Mouse (Mus musculus): ENCODE measurements around the gene Ccdc116. TPM values are rescaled to one million over a fixed set of nuclear protein-coding genes. Genes with fewer than 3 reads are reported as not detected.

The Ccdc116 gene
- polyA plus RNA-seq, 1 experiment from 2014 or later, result 3.7 TPM

GRCm38 (mm10) chr16:17124119-17124870 is 22.7 kb downstream of the Ccdc116 start:
- H3K27ac ChIP-seq, result no peak overlapping the region
- H3K4me1 ChIP-seq, result peaks cover 20% of the 10 kb centered on the region
- no peaks in the 10 kb centered on the region for H3K27me3 ChIP-seq (replicated peaks)
- 2% methylated on average over 22 of the region's 22 CpGs for WGBS
- H3K4me2 ChIP-seq, result peak overlapping the region; percentile 71
- H3K9ac ChIP-seq, result peak overlapping the region; percentile 18
- ATAC-seq (replicated peaks), result peak; percentile 25; the same call in 1 of the 2 replicates
- peak overlapping the region; percentile 43 for H3K4me3 ChIP-seq
- H3K9me3 ChIP-seq, result no peaks in the 10 kb centered on the region
- no peaks in the 10 kb centered on the region for H3K36me3 ChIP-seq (replicated peaks)

GRCm38 (mm10) chr16:17121569-17121968 is 25.5 kb downstream of the Ccdc116 start:
- Histone ChIP-seq H3K9me3 (no peaks in the 10 kb centered on the region), H3K27me3 (replicated peaks) (no peaks in the 10 kb centered on the region), H3K4me2 (peak overlapping the region; percentile 20), H3K27ac (no peak overlapping the region), H3K9ac (no peak overlapping the region), H3K4me3 (peak overlapping the region; percentile 19), H3K4me1 (peaks cover 20% of the 10 kb centered on the region), H3K36me3 (replicated peaks) (no peaks in the 10 kb centered on the region)
- no peak for ATAC-seq (replicated peaks)
- WGBS, result 41% methylated on average over 14 of the region's 14 CpGs

DNA sequence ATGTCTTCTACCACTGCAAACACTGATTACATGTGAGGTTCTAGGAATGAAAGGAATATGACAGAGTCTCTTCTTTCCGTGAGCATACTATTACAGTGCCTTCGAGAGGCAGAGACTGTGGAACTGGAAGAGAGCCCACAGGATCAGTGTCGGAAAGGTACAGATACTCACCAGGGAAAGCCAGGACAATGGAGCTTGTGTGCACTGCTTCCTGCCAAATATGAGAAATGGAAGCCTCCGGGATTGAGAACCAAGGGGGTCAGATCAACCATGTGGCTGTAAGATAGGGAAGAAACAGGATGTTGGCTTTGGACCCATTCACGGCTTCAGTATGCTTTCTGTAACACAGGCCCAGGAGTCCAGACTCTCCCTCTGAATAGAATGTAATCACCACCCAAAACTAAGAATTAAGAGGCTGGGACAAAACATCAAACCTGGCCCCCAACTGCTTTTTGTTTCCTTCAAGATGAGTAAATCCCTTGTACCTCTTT is 29.7 kb downstream of the Ccdc116 start:
- WGBS, result 85% methylated on average over 5 of the region's 5 CpGs
- Histone ChIP-seq H3K36me3 (replicated peaks) (no peaks in the 10 kb centered on the region), H3K27ac (no peak overlapping the region), H3K9ac (no peak overlapping the region), H3K4me2 (no peak overlapping the region), H3K9me3 (no peaks in the 10 kb centered on the region), H3K4me1 (no peaks in the 10 kb centered on the region), H3K27me3 (replicated peaks) (no peaks in the 10 kb centered on the region), H3K4me3 (no peak overlapping the region)
- ATAC-seq (replicated peaks), result no peak

- peak within 1 kb of the TSS; percentile 74 for H3K4me2 ChIP-seq
- H3K9me3 ChIP-seq, result no peaks in the 10 kb centered on the region
- peak within 1 kb of the TSS; percentile 79 for H3K27ac ChIP-seq
- H3K36me3 ChIP-seq (replicated peaks), result 0 out of 2 replicates have a peak, but pooled peaks cover 9% of the 10 kb centered on the region
- H3K4me1 ChIP-seq, result peaks cover 12% of the 10 kb centered on the region
- peak within 1 kb of the TSS; percentile 95 for H3K4me3 ChIP-seq
- ATAC-seq (replicated peaks), result peak; percentile 83
- peak within 1 kb of the TSS; percentile 79 for H3K9ac ChIP-seq
- WGBS, result 10% methylated on average over 38 of the region's 38 CpGs
- H3K27me3 ChIP-seq (replicated peaks), result no peaks in the 10 kb centered on the region
Observed at GRCm38 (mm10) chr16:17110771-17111743, 36.0 kb downstream of the Ccdc116 start, which contains the start of gene Ppil2. TSS of gene Ppil2 (minus strand) at chr16:17111257.

GRCm38 (mm10) chr16:17104600-17104999 is 42.4 kb downstream of the Ccdc116 start:
- Histone ChIP-seq H3K9ac (no peak overlapping the region), H3K9me3 (no peaks in the 10 kb centered on the region), H3K27me3 (replicated peaks) (no peaks in the 10 kb centered on the region), H3K4me1 (peaks cover 6% of the 10 kb centered on the region), H3K4me2 (no peak overlapping the region), H3K27ac (no peak overlapping the region), H3K36me3 (replicated peaks) (peaks cover 17% of the 10 kb centered on the region; the same call in 1 of the 2 replicates), H3K4me3 (no peak overlapping the region)
- ATAC-seq (replicated peaks), result no peak
- 88% methylated on average over 4 of the region's 4 CpGs for WGBS

GRCm38 (mm10) chr16:17102630-17103220 is 44.3 kb downstream of the Ccdc116 start:
- Histone ChIP-seq H3K4me1 (peaks cover 3% of the 10 kb centered on the region; the same call in 1 of the 2 replicates), H3K9me3 (no peaks in the 10 kb centered on the region), H3K9ac (no peak overlapping the region), H3K36me3 (replicated peaks) (peaks cover 26% of the 10 kb centered on the region), H3K27me3 (replicated peaks) (no peaks in the 10 kb centered on the region), H3K4me2 (no peak overlapping the region), H3K27ac (no peak overlapping the region), H3K4me3 (no peak overlapping the region)
- ATAC-seq (replicated peaks), result no peak
- WGBS, result 65% methylated on average over 7 of the region's 7 CpGs

GRCm38 (mm10) chr16:17096938-17097337 is 50.1 kb downstream of the Ccdc116 start:
- H3K27me3 ChIP-seq (replicated peaks), result no peaks in the 10 kb centered on the region
- H3K4me3 ChIP-seq, result no peak overlapping the region
- no peaks in the 10 kb centered on the region for H3K4me1 ChIP-seq
- no peak overlapping the region for H3K4me2 ChIP-seq
- H3K9ac ChIP-seq, result no peak overlapping the region
- 97% methylated on average over 3 of the region's 3 CpGs for WGBS
- H3K36me3 ChIP-seq (replicated peaks), result peaks cover 39% of the 10 kb centered on the region
- ATAC-seq (replicated peaks), result no peak
- H3K27ac ChIP-seq, result no peak overlapping the region
- H3K9me3 ChIP-seq, result no peaks in the 10 kb centered on the region

MicroRNA genes within 50 kb of the gene (microRNA counts, 519-probe panel; counts per million panel counts)
- microRNA mmu-miR-130b, result 3,686 counts per million, percentile 84 among the panel's probes with 10 or more counts
- 2,981 counts per million, percentile 67 among the panel's probes with 10 or more counts for microRNA mmu-miR-301b

Small RNA genes lying within 50 kb of the gene (microRNA-seq; reads per million reads assigned to microRNA genes)
- gene Mir130b (6,299 reads per million, percentile 93 among the genes with 10 or more reads in this experiment), gene Mir301b (159 reads per million, percentile 59 among the genes with 10 or more reads in this experiment)

Other genes starting within 250 kb of the Ccdc116 start
- 180 and 182 TPM in 2 replicates for gene Mapk1, start 163.8 kb downstream of the Ccdc116 start, polyA plus RNA-seq (2015; fragmentation: Nextera tagmentation; extraction: Ambion mirVana)
- gene Ypel1, start 77.5 kb downstream of the Ccdc116 start, polyA plus RNA-seq (2015; fragmentation: Nextera tagmentation; extraction: Ambion mirVana), result 167 and 172 TPM in 2 replicates
- 146 and 156 TPM in 2 replicates for gene Ppil2, start 36.0 kb downstream of the Ccdc116 start, polyA plus RNA-seq (2015; fragmentation: Nextera tagmentation; extraction: Ambion mirVana)
- gene 2610318N02Rik, start 22.1 kb downstream of the Ccdc116 start, polyA plus RNA-seq (2015; fragmentation: Nextera tagmentation; extraction: Ambion mirVana), result 15.2 and 15.6 TPM in 2 replicates
- gene Sdf2l1, start 14.8 kb downstream of the Ccdc116 start, polyA plus RNA-seq (2015; fragmentation: Nextera tagmentation; extraction: Ambion mirVana), result 29.8 and 32.7 TPM in 2 replicates
- gene Ydjc, start 2.6 kb downstream of the Ccdc116 start, polyA plus RNA-seq (2015; fragmentation: Nextera tagmentation; extraction: Ambion mirVana), result 37.3 and 43.7 TPM in 2 replicates
- 262 and 275 TPM in 2 replicates for gene Ube2l3, start 55.4 kb upstream of the Ccdc116 start, polyA plus RNA-seq (2015; fragmentation: Nextera tagmentation; extraction: Ambion mirVana)
- 2.6 and 3.3 TPM in 2 replicates for gene Rimbp3, start 61.4 kb upstream of the Ccdc116 start, polyA plus RNA-seq (2015; fragmentation: Nextera tagmentation; extraction: Ambion mirVana)
- 11.1 and 11.6 TPM in 2 replicates for gene Hic2, start 86.3 kb upstream of the Ccdc116 start, polyA plus RNA-seq (2015; fragmentation: Nextera tagmentation; extraction: Ambion mirVana)
- gene Tmem191c, start 128.8 kb upstream of the Ccdc116 start, polyA plus RNA-seq (2015; fragmentation: Nextera tagmentation; extraction: Ambion mirVana), result 63.2 and 67.6 TPM in 2 replicates
- 5.8 and 6.0 TPM in 2 replicates for gene Serpind1, start 184.1 kb upstream of the Ccdc116 start, polyA plus RNA-seq (2015; fragmentation: Nextera tagmentation; extraction: Ambion mirVana)